Mouse (Mus musculus) 416B (cell line): ENCODE measurements around the gene Syn3.
"Not testable (repeated sequence)": the region's sequence is repeated elsewhere in the genome, so short reads cannot be mapped to it uniquely, and the experiment has no call there.

Experiments used
- DNase-seq: peaks from one replicate; pipeline ENCODE4 v3.0.0; 2011; ENCODE audit warnings: low read depth

Syn3 gene

DNA sequence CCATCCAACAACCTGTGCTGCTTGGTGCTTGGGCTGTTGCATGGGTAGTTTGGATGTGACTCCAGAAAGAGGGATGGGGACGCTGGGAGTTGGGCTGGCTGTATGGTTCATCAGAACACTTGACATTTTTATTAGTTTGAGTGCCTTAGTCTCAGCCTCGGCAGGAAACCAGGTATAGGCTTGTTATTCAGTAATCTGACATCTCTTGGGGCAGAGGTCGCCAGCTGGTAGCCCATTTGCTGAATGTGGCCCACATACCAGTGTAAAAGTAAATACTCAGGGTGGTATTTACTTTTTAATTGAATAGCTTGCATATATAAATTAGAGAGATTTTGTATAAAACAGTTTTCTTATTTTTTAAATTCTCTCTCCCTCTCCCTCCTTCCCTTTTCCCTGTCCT lies 343.4 kb downstream of the Syn3 start:
- DNase-seq = no peak

DNA sequence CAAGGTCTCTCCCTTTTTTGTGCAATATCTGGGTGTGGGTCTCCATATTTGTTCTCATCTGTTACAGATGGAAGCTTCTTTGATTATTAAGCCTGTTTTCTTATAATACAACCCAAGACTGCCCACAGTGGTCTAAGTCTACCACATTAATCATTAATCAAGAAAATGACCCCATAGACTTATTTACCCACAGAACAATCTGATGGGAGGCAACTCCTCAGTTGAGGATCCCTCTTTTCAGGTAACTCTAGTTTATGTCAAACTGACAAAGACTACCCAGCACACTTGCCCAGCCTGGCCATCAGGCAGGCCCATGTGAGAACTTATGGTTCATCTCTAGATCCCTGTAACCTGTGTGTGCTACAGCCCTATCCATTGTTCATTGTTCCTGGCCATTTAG lies 345.5 kb downstream of the Syn3 start:
- DNase-seq = no peak

DNA sequence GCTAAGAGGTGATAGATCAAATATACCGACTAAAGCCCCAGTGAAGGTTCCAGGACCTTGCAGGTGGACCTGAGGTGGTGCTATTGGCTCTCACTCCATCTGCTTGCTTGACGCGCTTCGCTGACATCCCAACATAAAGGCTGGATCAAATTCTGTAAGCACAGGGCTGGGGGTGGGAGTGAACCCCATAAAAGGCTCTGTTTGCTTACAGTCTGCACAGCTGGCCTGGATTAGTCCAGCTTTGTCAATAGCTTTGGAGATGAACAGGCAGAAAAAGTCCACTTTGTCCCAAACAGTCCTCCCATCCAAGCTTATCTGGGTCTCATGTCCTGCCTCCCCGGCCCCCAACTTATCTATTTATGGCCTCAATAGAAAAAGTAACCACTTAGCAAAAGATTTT lies 347.3 kb downstream of the Syn3 start:
- no peak for DNase-seq

DNA sequence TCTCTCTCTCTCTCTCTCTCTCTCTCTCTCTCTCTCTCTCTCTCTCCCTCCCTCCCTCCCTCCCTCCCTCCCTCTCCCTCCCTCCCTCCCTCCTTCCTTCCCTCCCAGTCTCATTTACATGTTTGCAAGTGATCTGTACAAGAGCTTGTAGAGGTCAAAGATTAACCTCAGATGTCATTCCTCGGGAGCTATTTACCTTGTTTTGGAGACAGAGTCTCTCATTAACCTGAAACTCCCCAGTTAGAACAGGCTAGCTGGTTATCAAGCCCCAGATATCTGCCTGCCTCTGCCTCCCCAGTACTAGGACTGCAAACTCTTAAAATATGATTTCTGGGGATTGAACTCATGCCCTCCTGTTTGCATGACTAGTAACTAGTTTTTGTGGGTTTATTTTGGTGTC lies 348.6 kb downstream of the Syn3 start:
- no peak for DNase-seq

DNA sequence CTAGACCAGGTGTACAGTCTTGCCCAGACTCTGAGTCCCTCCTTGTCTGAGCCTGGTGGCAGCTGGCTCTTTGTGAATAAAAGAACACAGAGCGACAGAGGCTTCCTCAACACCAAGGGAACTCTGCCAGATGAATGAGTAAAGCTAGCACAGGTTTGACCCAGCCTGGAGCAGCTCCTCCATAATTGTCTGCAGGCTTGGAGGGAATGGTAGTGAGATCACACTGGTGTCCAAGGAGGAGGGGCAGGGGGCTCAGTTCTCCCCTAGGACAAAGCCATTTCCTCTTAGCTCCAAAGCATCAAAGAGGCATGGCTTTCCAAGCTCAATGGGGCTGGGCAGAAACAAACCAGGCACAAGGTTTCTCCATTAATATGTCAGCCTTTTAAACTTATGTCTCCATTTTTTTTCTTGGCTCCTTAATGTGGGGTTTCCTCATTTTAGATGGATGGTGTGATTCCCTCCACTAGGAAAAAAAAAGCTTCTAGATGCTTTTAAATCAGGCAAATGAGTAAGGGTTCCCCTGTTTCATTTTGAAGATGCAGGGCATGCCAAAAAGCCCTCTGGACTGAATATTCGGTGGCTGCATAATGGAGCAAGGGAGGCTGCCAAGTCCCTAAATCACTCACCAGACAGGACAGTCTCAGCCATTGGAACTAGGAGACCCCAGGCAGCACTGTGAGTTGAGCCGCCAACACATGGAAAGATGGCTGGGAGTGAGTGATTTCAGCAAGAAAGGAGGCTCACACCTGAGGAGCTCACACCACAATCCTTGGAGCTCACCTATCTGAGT lies 349.5 kb downstream of the Syn3 start:
- no peak for DNase-seq

- peak; percentile 75 for DNase-seq
Measured at GRCm38 (mm10) chr10:86139061-86139681, 359.5 kb downstream of the Syn3 start.

GRCm38 (mm10) chr10:86137589-86138173 lies 361.0 kb downstream of the Syn3 start:
- no peak for DNase-seq

- DNase-seq = no peak
Measured at GRCm38 (mm10) chr10:86137106-86137505, 361.6 kb downstream of the Syn3 start.

- no peak for DNase-seq
Measured at GRCm38 (mm10) chr10:86136249-86136648, 362.4 kb downstream of the Syn3 start.

GRCm38 (mm10) chr10:86134848-86135247 lies 363.8 kb downstream of the Syn3 start:
- no peak for DNase-seq

DNA sequence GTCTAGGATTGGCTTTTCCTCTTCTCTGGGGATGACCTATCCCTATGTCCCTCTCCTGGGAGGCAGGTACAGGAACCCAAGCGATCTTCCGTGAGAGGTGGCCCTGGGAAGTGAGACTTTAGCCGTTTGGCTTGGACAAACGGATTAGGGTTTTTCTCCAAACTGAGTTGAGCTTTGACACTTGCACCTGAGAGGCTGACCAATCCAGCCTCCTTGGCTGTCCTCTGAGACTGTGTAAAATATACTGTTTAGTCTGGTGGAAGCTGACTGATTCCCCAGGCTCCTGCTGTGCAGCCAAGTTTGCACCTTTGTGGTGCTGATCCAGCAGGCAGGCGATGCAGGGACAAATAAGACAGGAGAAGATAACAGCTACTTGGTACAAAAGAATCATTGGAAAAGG lies 364.4 kb downstream of the Syn3 start:
- no peak for DNase-seq

- DNase-seq = no peak
Measured at GRCm38 (mm10) chr10:86132420-86132956, 366.2 kb downstream of the Syn3 start.

DNA sequence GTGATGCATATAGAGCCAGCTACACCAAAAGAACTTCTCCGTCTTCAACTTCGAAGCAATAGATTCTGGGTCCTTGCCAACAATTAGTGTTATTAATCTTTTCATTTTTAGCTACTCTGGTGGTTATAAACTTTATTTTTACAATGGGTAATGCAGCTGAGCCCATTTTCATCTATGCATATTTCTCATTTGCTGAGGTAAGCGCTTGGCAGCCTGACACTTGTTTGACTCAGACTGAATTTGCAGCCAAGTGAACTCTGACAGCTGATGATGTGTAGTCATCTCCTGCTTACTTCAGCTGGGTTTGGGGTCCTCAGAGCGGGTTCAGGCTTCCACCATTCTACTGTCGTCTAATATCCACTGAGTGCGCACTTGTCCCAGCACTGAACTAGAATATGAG lies 369.6 kb downstream of the Syn3 start:
- no peak for DNase-seq

GRCm38 (mm10) chr10:86126478-86126877 lies 372.2 kb downstream of the Syn3 start:
- DNase-seq = no peak

DNA sequence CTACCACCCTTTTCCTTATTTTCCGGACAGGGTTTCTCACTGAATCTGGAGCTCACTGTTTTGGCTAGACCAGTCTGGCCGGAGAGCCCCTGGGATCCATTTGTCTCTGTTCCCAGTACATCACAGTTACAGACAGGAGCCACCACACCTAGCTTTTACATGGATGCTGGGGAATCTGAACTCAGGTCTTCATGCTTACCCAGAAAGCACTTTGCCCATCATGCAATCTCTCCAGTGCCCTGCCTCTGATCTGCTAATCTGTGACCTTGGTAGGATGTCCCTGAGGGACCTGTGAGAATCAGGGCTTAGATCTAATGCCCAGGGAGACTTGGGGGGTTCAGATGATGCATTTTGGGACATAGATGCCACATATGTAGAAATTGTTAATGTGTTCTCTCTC lies 373.3 kb downstream of the Syn3 start:
- no peak for DNase-seq

DNA sequence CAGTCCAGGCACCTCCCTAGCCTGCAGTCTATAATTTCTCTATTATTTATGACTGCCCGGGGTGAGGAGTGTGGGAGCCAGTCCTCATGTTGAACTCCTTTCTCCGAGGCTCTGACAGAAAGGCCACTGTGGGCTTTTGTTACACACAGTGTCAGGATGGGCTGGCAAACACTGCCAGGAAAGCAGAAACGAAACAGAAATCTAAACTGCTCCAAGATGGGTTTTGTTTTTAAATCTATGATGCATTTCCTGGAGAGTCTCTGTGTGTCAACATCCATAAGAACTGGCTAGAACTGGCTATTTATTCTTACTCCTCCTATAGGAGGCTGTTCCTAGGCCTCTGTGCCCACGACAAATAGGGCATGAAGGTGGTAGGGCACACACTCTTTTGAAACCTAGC lies 374.6 kb downstream of the Syn3 start:
- DNase-seq = no peak

- DNase-seq = no peak
Measured at GRCm38 (mm10) chr10:86123224-86123623, 375.5 kb downstream of the Syn3 start.

GRCm38 (mm10) chr10:86122456-86122855 lies 376.2 kb downstream of the Syn3 start:
- DNase-seq = not testable (repeated sequence)

DNA sequence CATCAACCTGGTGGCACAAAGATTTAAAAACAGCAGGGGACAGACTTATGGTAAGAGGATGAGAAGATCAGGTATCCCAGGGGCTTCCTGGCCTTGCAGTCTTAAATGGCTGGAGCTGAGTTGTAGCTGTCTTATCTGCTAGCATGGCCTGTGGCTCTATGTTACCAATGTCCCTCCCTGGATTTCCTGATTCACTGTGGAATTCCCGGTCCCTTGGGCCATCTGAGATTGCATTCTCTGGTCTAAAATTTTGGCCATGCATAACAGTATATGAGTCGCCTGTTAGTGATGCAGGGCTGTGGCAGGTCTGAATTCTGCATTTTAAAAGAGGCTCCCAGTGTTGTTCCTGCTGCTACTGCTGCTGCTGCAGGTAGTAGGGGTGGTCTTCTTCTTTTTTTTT lies 382.4 kb downstream of the Syn3 start:
- no peak for DNase-seq

- no peak for DNase-seq
Measured at GRCm38 (mm10) chr10:86114431-86114848, 384.3 kb downstream of the Syn3 start.

GRCm38 (mm10) chr10:86108797-86109196 lies 389.9 kb downstream of the Syn3 start:
- no peak for DNase-seq

DNA sequence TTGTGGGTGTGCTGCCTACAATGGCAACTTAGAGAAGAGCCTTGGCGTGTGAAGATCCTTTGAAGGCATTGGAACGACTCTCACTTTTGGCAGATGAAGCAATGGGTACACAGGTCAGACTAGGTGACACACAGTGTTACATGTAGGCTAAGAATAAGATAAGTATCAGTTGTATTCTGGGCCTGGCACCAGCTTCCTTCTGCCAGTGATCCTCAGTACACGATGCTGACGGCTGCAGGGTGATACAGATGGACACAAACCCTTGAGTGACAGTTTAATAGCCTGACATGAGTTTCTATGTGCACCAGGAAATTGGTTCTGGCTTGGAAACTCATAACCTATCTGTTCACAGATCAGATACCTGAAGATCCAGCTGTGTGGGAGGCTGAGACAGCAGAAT lies 391.0 kb downstream of the Syn3 start:
- DNase-seq = no peak

GRCm38 (mm10) chr10:86103976-86104375 lies 394.7 kb downstream of the Syn3 start:
- DNase-seq = no peak
